ENCODE assay signal across 30 mouse cellular contexts in the genomic region with DNA sequence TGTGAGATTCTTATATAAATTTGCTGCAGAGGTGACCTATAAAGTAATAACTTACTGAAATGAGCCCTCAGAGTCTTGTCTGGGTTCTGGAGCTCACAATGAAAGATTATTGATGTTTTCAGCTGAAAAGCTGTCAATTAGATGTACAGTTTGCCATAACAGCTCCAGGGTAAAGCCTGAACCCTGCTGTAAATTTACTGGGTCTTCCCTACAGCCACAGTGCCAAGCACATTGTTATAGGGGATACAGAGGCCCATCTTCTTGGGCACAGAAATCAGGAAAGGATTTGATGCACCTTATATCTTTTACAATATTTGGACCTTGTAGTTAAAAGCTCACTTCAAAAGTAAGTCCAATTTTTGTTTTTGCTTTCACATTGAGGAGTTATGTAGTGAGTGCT.
DNase-seq lines count a peak whose midpoint lies in the region; ATAC-seq lines count a peak whose summit lies in the region.
"Had no signal": no experiment of that assay in that cellular context is flagged by ENCODE, and none has a peak within 500 bp of the region (broad histone marks: within the 10 kb centered on the region; RNA-seq: fewer than 3 reads in every experiment).

No protein-coding gene starts in this region.

- peak overlapping the region; percentile 53 for H3K27ac ChIP-seq in forebrain, embryonic 16.5 days (ENCODE audit: low read length)
- H3K27ac ChIP-seq in forebrain, embryonic 14.5 days (ENCODE audit: low read depth, low read length): no peak overlapping the region
- H3K27ac ChIP-seq in hindbrain, embryonic 11.5 days (ENCODE audit: low read depth, low read length): no peak overlapping the region
- no peak overlapping the region for H3K27ac ChIP-seq in hindbrain, embryonic 16.5 days (ENCODE audit: low read depth, low read length)
- no peak overlapping the region for H3K27ac ChIP-seq in midbrain, embryonic 12.5 days (replicated peaks)
- H3K27ac ChIP-seq in midbrain, embryonic 10.5 days (replicated peaks): no peak overlapping the region; the same call in 1 of the 2 replicates
- no peak overlapping the region for H3K27ac ChIP-seq in neural tube, embryonic 12.5 days
- no peak overlapping the region for H3K27ac ChIP-seq in neural tube, embryonic 15.5 days (replicated peaks)
- H3K27ac ChIP-seq: embryonic facial prominence, embryonic 12.5 days; embryonic facial prominence, embryonic 15.5 days; forebrain, embryonic 12.5 days; heart, embryonic 15.5 days; hindbrain, embryonic 15.5 days; intestine, embryonic 15.5 days had no signal

- H3K4me1 ChIP-seq in forebrain, embryonic 16.5 days (replicated peaks; ENCODE audit: control insufficient read depth, insufficient read depth, low read length): peaks cover 5% of the 10 kb centered on the region
- H3K4me1 ChIP-seq in forebrain, embryonic 14.5 days (ENCODE audit: control insufficient read depth, insufficient read depth, low read length): no peaks in the 10 kb centered on the region
- no peaks in the 10 kb centered on the region for H3K4me1 ChIP-seq in hindbrain, embryonic 11.5 days (replicated peaks; ENCODE audit: control insufficient read depth, insufficient read depth, low read length)
- H3K4me1 ChIP-seq in hindbrain, embryonic 16.5 days (ENCODE audit: control insufficient read depth, insufficient read depth, low read depth, low read length): no peaks in the 10 kb centered on the region
- H3K4me1 ChIP-seq in midbrain, embryonic 12.5 days: no peaks in the 10 kb centered on the region
- H3K4me1 ChIP-seq in midbrain, embryonic 10.5 days: peaks cover 7% of the 10 kb centered on the region; the same call in 1 of the 2 replicates
- H3K4me1 ChIP-seq in neural tube, embryonic 12.5 days: no peaks in the 10 kb centered on the region
- H3K4me1 ChIP-seq in neural tube, embryonic 15.5 days: no peaks in the 10 kb centered on the region
- H3K4me1 ChIP-seq: embryonic facial prominence, embryonic 12.5 days; embryonic facial prominence, embryonic 15.5 days; forebrain, embryonic 12.5 days; heart, embryonic 12.5 days; heart, embryonic 15.5 days; hindbrain, embryonic 15.5 days; intestine, embryonic 15.5 days had no signal

- H3K36me3 ChIP-seq in forebrain, embryonic 16.5 days (ENCODE audit: control insufficient read depth, insufficient read depth): no peaks in the 10 kb centered on the region
- no peaks in the 10 kb centered on the region for H3K36me3 ChIP-seq in forebrain, embryonic 14.5 days (ENCODE audit: control insufficient read depth, insufficient read depth, low read length)
- no peaks in the 10 kb centered on the region for H3K36me3 ChIP-seq in hindbrain, embryonic 11.5 days (ENCODE audit: control insufficient read depth, insufficient read depth, low read length)
- no peaks in the 10 kb centered on the region for H3K36me3 ChIP-seq in hindbrain, embryonic 16.5 days (ENCODE audit: control insufficient read depth, insufficient read depth, low read length)
- no peaks in the 10 kb centered on the region for H3K36me3 ChIP-seq in midbrain, embryonic 12.5 days
- no peaks in the 10 kb centered on the region for H3K36me3 ChIP-seq in midbrain, embryonic 10.5 days
- H3K36me3 ChIP-seq in neural tube, embryonic 12.5 days: no peaks in the 10 kb centered on the region
- H3K36me3 ChIP-seq in neural tube, embryonic 15.5 days: no peaks in the 10 kb centered on the region
- H3K36me3 ChIP-seq: embryonic facial prominence, embryonic 12.5 days; embryonic facial prominence, embryonic 15.5 days; forebrain, embryonic 12.5 days; G1E; heart, embryonic 12.5 days; heart, embryonic 15.5 days; hindbrain, embryonic 15.5 days; intestine, embryonic 15.5 days had no signal

- DNase-seq in forebrain, embryonic 14.5 days (ENCODE audit: low spot score): no peak
- peak; percentile 1 for DNase-seq in hindbrain, embryonic 11.5 days (ENCODE audit: low spot score)
- no peak for DNase-seq in midbrain, embryonic 10.5 days (ENCODE audit: low spot score)
- DNase-seq: adrenal gland, postnatal 10 days; adrenal gland, postnatal 36 days; B cell, adult 2 months; cerebellum, adult 11 months; cerebellum, adult 2 months; cerebellum, adult 9-11 months; cerebellum, postnatal 25 days; gastrocnemius, postnatal 10 days; gastrocnemius, postnatal 36 days; heart, postnatal 10 days; heart, postnatal 36 days; kidney, adult 11 months had no signal

- H3K9ac ChIP-seq in forebrain, embryonic 16.5 days (replicated peaks; ENCODE audit: low read depth, low read length): no peak overlapping the region
- no peak overlapping the region for H3K9ac ChIP-seq in forebrain, embryonic 14.5 days (ENCODE audit: low read length)
- no peak overlapping the region for H3K9ac ChIP-seq in hindbrain, embryonic 11.5 days (ENCODE audit: low read depth, low read length)
- no peak overlapping the region for H3K9ac ChIP-seq in hindbrain, embryonic 16.5 days (ENCODE audit: low read depth, low read length)
- no peak overlapping the region for H3K9ac ChIP-seq in midbrain, embryonic 12.5 days (replicated peaks)
- H3K9ac ChIP-seq in neural tube, embryonic 12.5 days: no peak overlapping the region
- no peak overlapping the region for H3K9ac ChIP-seq in neural tube, embryonic 15.5 days (replicated peaks)
- H3K9ac ChIP-seq: embryonic facial prominence, embryonic 12.5 days; embryonic facial prominence, embryonic 15.5 days; forebrain, embryonic 12.5 days; heart, embryonic 12.5 days; heart, embryonic 15.5 days; hindbrain, embryonic 15.5 days; intestine, embryonic 15.5 days had no signal

- H3K27me3 ChIP-seq in forebrain, embryonic 16.5 days (replicated peaks; ENCODE audit: control insufficient read depth, insufficient read depth, low read length): no peaks in the 10 kb centered on the region
- no peaks in the 10 kb centered on the region for H3K27me3 ChIP-seq in forebrain, embryonic 14.5 days (replicated peaks; ENCODE audit: control insufficient read depth, insufficient read depth, low read length)
- no peaks in the 10 kb centered on the region for H3K27me3 ChIP-seq in hindbrain, embryonic 11.5 days (ENCODE audit: control insufficient read depth, insufficient read depth, low read length)
- no peaks in the 10 kb centered on the region for H3K27me3 ChIP-seq in hindbrain, embryonic 16.5 days (replicated peaks; ENCODE audit: control insufficient read depth, insufficient read depth, low read length)
- no peaks in the 10 kb centered on the region for H3K27me3 ChIP-seq in midbrain, embryonic 12.5 days
- no peaks in the 10 kb centered on the region for H3K27me3 ChIP-seq in midbrain, embryonic 10.5 days (ENCODE audit: low read depth, poor library complexity, severe bottlenecking)
- H3K27me3 ChIP-seq in neural tube, embryonic 12.5 days (replicated peaks): no peaks in the 10 kb centered on the region
- no peaks in the 10 kb centered on the region for H3K27me3 ChIP-seq in neural tube, embryonic 15.5 days (replicated peaks)
- H3K27me3 ChIP-seq: CH12.LX; embryonic facial prominence, embryonic 12.5 days; embryonic facial prominence, embryonic 15.5 days; forebrain, embryonic 12.5 days; heart, embryonic 12.5 days; heart, embryonic 15.5 days; hindbrain, embryonic 15.5 days; intestine, embryonic 15.5 days; Patski had no signal

- H3K9me3 ChIP-seq in forebrain, embryonic 16.5 days (ENCODE audit: control insufficient read depth, low read length): no peaks in the 10 kb centered on the region
- no peaks in the 10 kb centered on the region for H3K9me3 ChIP-seq in forebrain, embryonic 14.5 days (replicated peaks; ENCODE audit: control insufficient read depth, low read length)
- H3K9me3 ChIP-seq in hindbrain, embryonic 11.5 days (ENCODE audit: control insufficient read depth, low read length): no peaks in the 10 kb centered on the region
- no peaks in the 10 kb centered on the region for H3K9me3 ChIP-seq in hindbrain, embryonic 16.5 days (ENCODE audit: control insufficient read depth, low read length)
- H3K9me3 ChIP-seq in midbrain, embryonic 12.5 days: no peaks in the 10 kb centered on the region
- H3K9me3 ChIP-seq in midbrain, embryonic 10.5 days (replicated peaks): 0 out of 2 replicates have a peak, but pooled peaks cover 3% of the 10 kb centered on the region
- H3K9me3 ChIP-seq in neural tube, embryonic 12.5 days: no peaks in the 10 kb centered on the region
- no peaks in the 10 kb centered on the region for H3K9me3 ChIP-seq in neural tube, embryonic 15.5 days (replicated peaks)
- H3K9me3 ChIP-seq: embryonic facial prominence, embryonic 12.5 days; embryonic facial prominence, embryonic 15.5 days; forebrain, embryonic 12.5 days; G1E; heart, embryonic 12.5 days; heart, embryonic 15.5 days; hindbrain, embryonic 15.5 days; intestine, embryonic 15.5 days had no signal

- no peak for ATAC-seq in forebrain, embryonic 16.5 days
- no peak; the same call in 1 of the 2 replicates for ATAC-seq in forebrain, embryonic 14.5 days
- peak; percentile 67; the same call in 1 of the 2 replicates for ATAC-seq in hindbrain, embryonic 11.5 days (ENCODE audit: low FRiP score)
- no peak for ATAC-seq in hindbrain, embryonic 16.5 days
- ATAC-seq in midbrain, embryonic 12.5 days (ENCODE audit: low FRiP score, low read depth): 0 out of 2 replicates have a peak, but pooled peaks have one; percentile 54
- ATAC-seq in neural tube, embryonic 12.5 days (ENCODE audit: low FRiP score, low read depth): 0 out of 2 replicates have a peak, but pooled peaks have one; percentile 50
- no peak for ATAC-seq in neural tube, embryonic 15.5 days (ENCODE audit: low FRiP score)
- ATAC-seq: intestine, embryonic 15.5 days; Patski had no signal

- no peak overlapping the region for H3K4me2 ChIP-seq in forebrain, embryonic 16.5 days (ENCODE audit: low read length)
- no peak overlapping the region for H3K4me2 ChIP-seq in forebrain, embryonic 14.5 days (ENCODE audit: low read length)
- H3K4me2 ChIP-seq in hindbrain, embryonic 11.5 days (replicated peaks; ENCODE audit: low read depth, low read length): no peak overlapping the region
- H3K4me2 ChIP-seq in hindbrain, embryonic 16.5 days (ENCODE audit: low read length): no peak overlapping the region
- H3K4me2 ChIP-seq in midbrain, embryonic 12.5 days (replicated peaks): no peak overlapping the region
- H3K4me2 ChIP-seq in neural tube, embryonic 12.5 days (replicated peaks): no peak overlapping the region
- no peak overlapping the region for H3K4me2 ChIP-seq in neural tube, embryonic 15.5 days
- H3K4me2 ChIP-seq: embryonic facial prominence, embryonic 12.5 days; embryonic facial prominence, embryonic 15.5 days; forebrain, embryonic 12.5 days; heart, embryonic 12.5 days; heart, embryonic 15.5 days; hindbrain, embryonic 15.5 days; intestine, embryonic 15.5 days had no signal

- H3K4me3 ChIP-seq in forebrain, embryonic 16.5 days (replicated peaks; ENCODE audit: low read length): no peak overlapping the region
- no peak overlapping the region for H3K4me3 ChIP-seq in forebrain, embryonic 14.5 days (ENCODE audit: low read depth, low read length)
- no peak overlapping the region for H3K4me3 ChIP-seq in hindbrain, embryonic 11.5 days (ENCODE audit: low read depth, low read length)
- H3K4me3 ChIP-seq in hindbrain, embryonic 16.5 days (ENCODE audit: low read length): no peak overlapping the region
- H3K4me3 ChIP-seq in midbrain, embryonic 12.5 days: no peak overlapping the region
- H3K4me3 ChIP-seq in midbrain, embryonic 10.5 days: no peak overlapping the region
- no peak overlapping the region for H3K4me3 ChIP-seq in neural tube, embryonic 12.5 days
- no peak overlapping the region for H3K4me3 ChIP-seq in neural tube, embryonic 15.5 days (replicated peaks)
- H3K4me3 ChIP-seq: embryonic facial prominence, embryonic 12.5 days; embryonic facial prominence, embryonic 15.5 days; forebrain, embryonic 12.5 days; heart, embryonic 12.5 days; heart, embryonic 15.5 days; hindbrain, embryonic 15.5 days; intestine, embryonic 15.5 days had no signal

Comparison
In these comparisons a context has a peak if more than half of its experiments do, and no peak if none do; other contexts are left out.
1. ATAC-seq: peak in hindbrain, embryonic 11.5 days (single experiment), midbrain, embryonic 12.5 days (single experiment) and neural tube, embryonic 12.5 days (single experiment); none in forebrain, embryonic 16.5 days (single experiment), forebrain, embryonic 14.5 days (single experiment), hindbrain, embryonic 16.5 days (single experiment) and neural tube, embryonic 15.5 days (single experiment).